Mouse (Mus musculus): ENCODE measurements around the gene Ehf.

DNA sequence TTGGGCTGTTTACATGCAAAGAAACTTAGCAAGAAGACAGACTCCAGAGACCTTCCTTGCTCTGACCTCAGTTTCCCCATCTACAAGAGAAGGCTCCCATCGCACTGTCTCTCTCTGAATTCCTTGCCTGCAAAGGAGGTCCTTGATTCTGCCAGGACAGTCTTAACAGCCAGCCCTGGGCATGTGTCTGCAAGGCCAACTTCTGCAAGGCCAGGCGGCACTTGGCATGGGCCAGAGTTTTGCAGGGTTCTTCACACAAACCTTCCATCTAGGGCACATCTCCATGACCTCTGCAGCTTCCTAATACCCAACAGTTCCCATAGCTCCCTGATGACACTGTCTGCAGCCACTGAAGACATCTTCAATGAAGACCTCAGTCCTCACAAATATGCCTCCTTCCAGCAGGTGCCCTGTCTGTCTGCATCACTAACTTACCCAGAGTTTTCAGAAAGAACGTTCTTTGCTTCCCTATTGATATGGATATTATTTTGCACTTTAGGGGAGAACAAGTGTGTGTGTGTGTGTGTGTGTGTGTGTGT, 43.7 kb upstream of the Ehf start:
- TF ChIP-seq POLR2A (IDR thresholded peaks at IDR 0.05; ENCODE audit: borderline replicate concordance, extremely low read depth, low read depth, low read length) (no peak), CTCF (IDR thresholded peaks at IDR 0.05; ENCODE audit: insufficient read depth, low read length) (no peak)

Data from lung, adult 2 months (tissue).